Mouse (Mus musculus): ENCODE measurements at regions not wholly inside any gene's neighbourhood (a gene's known extent, or its start where the extent isn't known, plus 50 kb on each side); places are given as distances from the start of the nearest gene placed in this dataset.

DNA sequence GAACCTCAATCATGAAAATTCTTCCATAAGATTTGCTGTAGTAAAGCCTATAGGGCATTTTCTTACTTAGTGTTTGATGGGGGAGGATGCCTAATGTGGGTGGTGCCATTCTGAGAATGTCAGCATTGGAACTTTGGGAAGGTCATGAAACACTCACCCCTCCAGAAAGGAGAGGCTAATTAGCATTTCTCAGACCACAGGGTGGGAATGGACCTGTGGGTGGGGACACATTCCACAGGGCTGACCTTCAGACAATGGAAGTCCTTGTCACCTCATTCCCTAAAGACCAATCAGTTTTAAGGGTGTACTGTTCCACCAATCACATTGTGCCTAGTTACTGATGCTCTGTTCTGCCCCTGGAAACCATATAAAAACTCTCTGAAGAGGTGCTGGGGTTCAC, 541.5 kb upstream of the Nbea start:
- Histone ChIP-seq H3K36me3 (ENCODE audit: control insufficient read depth, insufficient read depth, low read length) (no peaks in the 10 kb centered on the region), H3K4me2 (ENCODE audit: low read depth, low read length) (no peak overlapping the region), H3K27ac (ENCODE audit: low read length) (no peak overlapping the region), H3K9me3 (replicated peaks; ENCODE audit: control insufficient read depth, low read length) (no peaks in the 10 kb centered on the region), H3K9ac (ENCODE audit: low read length) (no peak overlapping the region), H3K27me3 (ENCODE audit: control insufficient read depth, insufficient read depth, low read length) (no peaks in the 10 kb centered on the region), H3K4me3 (replicated peaks; ENCODE audit: low read length) (no peak overlapping the region), H3K4me1 (ENCODE audit: control insufficient read depth, insufficient read depth, low read length) (no peaks in the 10 kb centered on the region)
- ATAC-seq (ENCODE audit: insufficient read depth, low FRiP score) = no peak

DNA sequence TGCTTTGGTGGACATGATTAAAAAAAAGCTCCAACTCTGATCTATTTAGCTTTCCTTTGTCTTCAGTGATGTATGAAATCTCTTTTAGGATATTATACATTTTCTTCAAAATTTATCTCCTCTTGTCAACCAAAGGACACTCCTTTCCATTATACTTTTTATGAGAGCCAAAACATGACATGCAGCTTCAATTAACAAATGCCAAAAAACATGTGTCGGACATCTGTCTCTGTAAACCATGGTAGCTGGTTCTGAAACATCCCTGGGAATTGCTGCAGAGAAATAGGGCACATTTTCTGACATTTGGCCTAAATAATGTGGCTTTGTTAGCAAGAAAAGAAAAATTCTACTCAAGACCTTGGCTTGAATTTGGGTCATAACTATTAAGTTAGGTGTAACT, 524.8 kb upstream of the Nbea start:
- Histone ChIP-seq H3K9me3 (replicated peaks; ENCODE audit: control insufficient read depth, low read length) (no peaks in the 10 kb centered on the region), H3K9ac (ENCODE audit: low read length) (no peak overlapping the region), H3K36me3 (ENCODE audit: control insufficient read depth, insufficient read depth, low read length) (no peaks in the 10 kb centered on the region), H3K27me3 (ENCODE audit: control insufficient read depth, insufficient read depth, low read length) (no peaks in the 10 kb centered on the region), H3K4me1 (ENCODE audit: control insufficient read depth, insufficient read depth, low read length) (no peaks in the 10 kb centered on the region), H3K27ac (ENCODE audit: low read length) (no peak overlapping the region), H3K4me3 (replicated peaks; ENCODE audit: low read length) (no peak overlapping the region), H3K4me2 (ENCODE audit: low read depth, low read length) (no peak overlapping the region)
- ATAC-seq (ENCODE audit: insufficient read depth, low FRiP score) = no peak
- WGBS = 67% methylated on average over 1 of the region's 1 CpGs

DNA sequence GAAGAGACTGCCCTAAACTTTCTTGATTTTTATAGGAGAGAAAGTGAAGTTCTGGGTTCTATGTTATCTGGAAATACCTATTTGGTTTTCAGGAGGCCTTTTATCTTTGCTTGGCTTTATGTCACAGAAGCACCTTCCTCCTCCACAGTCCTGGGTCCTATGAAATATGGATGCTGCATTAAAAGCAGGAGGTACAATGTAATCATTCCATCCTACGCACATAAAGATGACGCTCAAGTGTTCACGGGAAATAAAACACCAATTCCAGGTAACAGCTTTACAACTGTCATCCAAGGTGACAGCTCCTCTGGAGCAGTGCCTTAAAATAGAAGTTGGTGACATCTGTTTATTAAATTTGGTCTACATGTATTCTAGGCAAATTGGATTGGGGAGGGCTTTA, 523.8 kb upstream of the Nbea start:
- Histone ChIP-seq H3K27me3 (ENCODE audit: control insufficient read depth, insufficient read depth, low read length) (no peaks in the 10 kb centered on the region), H3K4me1 (ENCODE audit: control insufficient read depth, insufficient read depth, low read length) (no peaks in the 10 kb centered on the region), H3K36me3 (ENCODE audit: control insufficient read depth, insufficient read depth, low read length) (no peaks in the 10 kb centered on the region), H3K9me3 (replicated peaks; ENCODE audit: control insufficient read depth, low read length) (no peaks in the 10 kb centered on the region), H3K9ac (ENCODE audit: low read length) (no peak overlapping the region), H3K4me3 (replicated peaks; ENCODE audit: low read length) (no peak overlapping the region), H3K4me2 (ENCODE audit: low read depth, low read length) (no peak overlapping the region), H3K27ac (ENCODE audit: low read length) (no peak overlapping the region)
- 80% methylated on average over 3 of the region's 3 CpGs for WGBS
- no peak for ATAC-seq (ENCODE audit: insufficient read depth, low FRiP score)

DNA sequence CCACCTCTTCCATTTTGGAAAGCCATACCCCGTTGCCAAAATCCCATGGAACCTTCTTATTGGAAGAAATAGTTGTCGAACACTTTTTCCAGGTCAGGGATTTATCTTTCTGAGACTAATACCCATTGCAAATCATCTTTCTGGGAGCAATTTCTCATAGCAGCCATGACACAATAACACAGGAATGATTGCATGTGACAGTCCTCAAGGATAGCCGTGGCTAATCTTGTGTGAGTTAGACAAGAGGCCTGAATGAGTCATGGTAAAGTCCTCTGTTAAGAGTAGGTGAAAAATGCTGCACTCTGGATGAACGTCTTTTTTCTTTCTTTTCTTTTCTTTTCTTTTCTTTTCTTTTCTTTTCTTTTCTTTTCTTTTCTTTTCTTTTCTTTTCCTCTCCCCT, 522.5 kb upstream of the Nbea start:
- H3K4me1 ChIP-seq (ENCODE audit: control insufficient read depth, insufficient read depth, low read length) = no peaks in the 10 kb centered on the region
- WGBS = 74% methylated on average over 4 of the region's 4 CpGs

DNA sequence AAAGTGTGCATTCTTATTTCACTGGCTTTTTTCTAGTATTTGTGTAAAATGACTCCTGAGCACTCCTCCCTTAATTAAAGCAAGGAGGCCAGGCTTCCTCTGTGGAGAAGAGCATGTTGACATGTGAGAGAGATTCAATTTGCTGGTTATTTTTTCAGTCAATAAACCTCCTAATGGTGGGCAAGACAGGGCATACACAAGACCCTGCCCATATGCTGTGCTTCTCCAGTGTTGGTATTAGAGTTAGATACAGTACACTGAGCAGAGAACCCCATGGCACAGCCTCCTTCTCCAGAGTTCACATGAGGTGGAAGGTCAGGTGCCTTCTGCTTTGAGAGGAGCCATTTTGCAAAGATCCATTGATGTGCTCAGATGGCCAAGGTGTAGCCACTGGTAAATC, 515.4 kb upstream of the Nbea start:
- Histone ChIP-seq H3K4me2 (ENCODE audit: low read depth, low read length) (no peak overlapping the region), H3K9ac (ENCODE audit: low read length) (no peak overlapping the region), H3K36me3 (ENCODE audit: control insufficient read depth, insufficient read depth, low read length) (no peaks in the 10 kb centered on the region), H3K9me3 (replicated peaks; ENCODE audit: control insufficient read depth, low read length) (no peaks in the 10 kb centered on the region), H3K27ac (ENCODE audit: low read length) (no peak overlapping the region), H3K27me3 (ENCODE audit: control insufficient read depth, insufficient read depth, low read length) (no peaks in the 10 kb centered on the region), H3K4me3 (replicated peaks; ENCODE audit: low read length) (no peak overlapping the region), H3K4me1 (ENCODE audit: control insufficient read depth, insufficient read depth, low read length) (no peaks in the 10 kb centered on the region)
- no peak for ATAC-seq (ENCODE audit: insufficient read depth, low FRiP score)

More for the DNA sequence above, 522.5 kb upstream of the Nbea start:
- Histone ChIP-seq H3K9ac (ENCODE audit: low read length) (no peak overlapping the region), H3K9me3 (replicated peaks; ENCODE audit: control insufficient read depth, low read length) (no peaks in the 10 kb centered on the region), H3K4me3 (replicated peaks; ENCODE audit: low read length) (no peak overlapping the region), H3K4me2 (ENCODE audit: low read depth, low read length) (no peak overlapping the region), H3K27ac (ENCODE audit: low read length) (no peak overlapping the region), H3K27me3 (ENCODE audit: control insufficient read depth, insufficient read depth, low read length) (no peaks in the 10 kb centered on the region), H3K36me3 (ENCODE audit: control insufficient read depth, insufficient read depth, low read length) (no peaks in the 10 kb centered on the region)
- ATAC-seq (ENCODE audit: insufficient read depth, low FRiP score) = no peak

DNA sequence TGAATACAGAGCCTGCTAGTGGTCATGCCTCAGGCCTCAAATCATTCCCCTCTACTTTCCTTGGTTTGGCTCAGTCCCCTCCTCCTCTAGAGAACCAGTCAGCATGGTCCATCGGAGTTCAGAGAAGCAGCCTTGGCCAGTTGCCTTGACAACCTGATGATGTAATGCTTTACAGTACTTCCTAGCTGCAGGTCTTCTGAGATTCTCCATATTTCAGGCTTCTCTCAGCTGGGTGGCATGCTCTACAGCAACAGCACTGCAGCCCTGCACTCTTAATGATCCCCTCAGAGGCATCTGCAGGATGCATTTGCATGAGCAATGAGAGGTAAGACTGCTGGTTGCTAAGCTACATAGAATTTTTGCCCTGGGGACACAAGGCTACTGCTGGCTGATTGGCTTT, 514.7 kb upstream of the Nbea start:
- no peak overlapping the region for H3K27ac ChIP-seq (ENCODE audit: low read length)
- H3K9ac ChIP-seq (ENCODE audit: low read length) = no peak overlapping the region

DNA sequence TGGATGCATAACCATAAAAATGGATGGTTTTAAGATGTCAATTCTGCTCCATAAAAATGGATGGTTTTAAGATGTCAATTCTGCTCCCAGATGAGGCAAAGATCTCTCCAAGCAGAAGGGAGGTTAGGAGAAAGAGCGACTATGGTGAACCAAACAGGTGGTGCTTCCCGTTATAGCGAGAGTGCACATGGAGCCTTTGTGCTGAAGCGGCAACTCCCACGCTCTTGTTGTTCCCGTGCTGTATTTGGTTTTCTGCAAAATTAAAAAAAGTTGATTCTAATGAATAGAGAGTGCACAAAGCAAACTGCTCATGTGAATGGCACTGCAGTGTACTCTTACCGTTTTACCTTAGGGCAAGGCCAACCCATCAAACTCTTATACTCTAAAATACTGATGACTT, 497.5 kb upstream of the Nbea start:
- ATAC-seq (ENCODE audit: insufficient read depth, low FRiP score) = no peak
- H3K27ac ChIP-seq (ENCODE audit: low read length) = no peak overlapping the region
- H3K27me3 ChIP-seq (ENCODE audit: control insufficient read depth, insufficient read depth, low read length) = no peaks in the 10 kb centered on the region
- H3K36me3 ChIP-seq (ENCODE audit: control insufficient read depth, insufficient read depth, low read length) = no peaks in the 10 kb centered on the region
- H3K4me2 ChIP-seq (ENCODE audit: low read depth, low read length) = no peak overlapping the region
- H3K9ac ChIP-seq (ENCODE audit: low read length) = no peak overlapping the region
- no peaks in the 10 kb centered on the region for H3K4me1 ChIP-seq (ENCODE audit: control insufficient read depth, insufficient read depth, low read length)
- 93% methylated on average over 7 of the region's 7 CpGs for WGBS
- H3K9me3 ChIP-seq (replicated peaks; ENCODE audit: control insufficient read depth, low read length) = no peaks in the 10 kb centered on the region
- H3K4me3 ChIP-seq (replicated peaks; ENCODE audit: low read length) = no peak overlapping the region

More for the DNA sequence above, 514.7 kb upstream of the Nbea start:
- 10% methylated on average over 1 of the region's 1 CpGs for WGBS
- Histone ChIP-seq H3K27me3 (ENCODE audit: control insufficient read depth, insufficient read depth, low read length) (no peaks in the 10 kb centered on the region), H3K4me2 (ENCODE audit: low read depth, low read length) (no peak overlapping the region), H3K4me1 (ENCODE audit: control insufficient read depth, insufficient read depth, low read length) (no peaks in the 10 kb centered on the region), H3K4me3 (replicated peaks; ENCODE audit: low read length) (no peak overlapping the region), H3K9me3 (replicated peaks; ENCODE audit: control insufficient read depth, low read length) (no peaks in the 10 kb centered on the region), H3K36me3 (ENCODE audit: control insufficient read depth, insufficient read depth, low read length) (no peaks in the 10 kb centered on the region)
- ATAC-seq (ENCODE audit: insufficient read depth, low FRiP score) = no peak; the same call in 1 of the 2 replicates

DNA sequence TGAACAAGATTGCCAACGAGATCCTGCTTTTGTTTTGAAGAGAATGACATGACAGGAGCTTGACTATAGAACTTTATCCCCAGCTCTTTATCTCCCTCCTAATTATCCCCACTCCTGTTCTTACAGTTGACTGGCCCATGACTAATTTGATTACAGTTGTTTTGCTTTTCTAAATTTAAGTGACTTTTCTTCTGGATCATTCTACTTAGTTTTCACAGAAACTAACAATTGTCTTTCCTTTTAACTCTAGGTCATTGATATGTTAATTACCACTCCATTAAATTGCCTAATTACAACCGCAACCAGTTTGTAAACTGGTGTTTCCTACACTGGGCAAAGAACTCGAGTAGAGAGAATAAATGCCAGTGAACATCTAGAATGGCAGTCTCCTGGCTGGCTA, 485.3 kb upstream of the Nbea start:
- ATAC-seq (ENCODE audit: insufficient read depth, low FRiP score) = no peak
- H3K27me3 ChIP-seq (ENCODE audit: control insufficient read depth, insufficient read depth, low read length) = no peaks in the 10 kb centered on the region
- no peak overlapping the region for H3K4me2 ChIP-seq (ENCODE audit: low read depth, low read length)
- H3K27ac ChIP-seq (ENCODE audit: low read length) = no peak overlapping the region
- H3K4me1 ChIP-seq (ENCODE audit: control insufficient read depth, insufficient read depth, low read length) = no peaks in the 10 kb centered on the region
- 66% methylated on average over 3 of the region's 3 CpGs for WGBS
- H3K9me3 ChIP-seq (replicated peaks; ENCODE audit: control insufficient read depth, low read length) = no peaks in the 10 kb centered on the region
- no peak overlapping the region for H3K4me3 ChIP-seq (replicated peaks; ENCODE audit: low read length)
- H3K9ac ChIP-seq (ENCODE audit: low read length) = no peak overlapping the region
- H3K36me3 ChIP-seq (ENCODE audit: control insufficient read depth, insufficient read depth, low read length) = no peaks in the 10 kb centered on the region

DNA sequence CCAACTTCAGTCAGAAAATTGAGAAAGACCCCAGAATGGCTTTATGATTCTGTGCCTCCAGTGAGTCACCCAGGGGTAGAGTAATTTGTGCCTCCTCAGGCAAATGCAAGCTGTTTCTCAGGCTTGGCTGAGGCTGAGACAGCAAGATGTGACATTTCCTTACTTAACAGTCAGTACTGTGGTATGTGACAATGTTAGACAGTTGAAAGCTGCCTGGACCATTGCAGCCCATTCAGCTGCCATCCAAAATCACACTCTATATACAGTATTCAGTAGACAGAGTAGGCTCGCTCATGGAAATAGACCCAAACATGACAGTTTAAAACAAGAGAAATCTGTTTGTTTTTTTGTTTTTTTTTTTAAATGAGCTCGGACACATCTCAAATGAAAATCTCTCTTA, 477.1 kb upstream of the Nbea start:
- H3K27me3 ChIP-seq (ENCODE audit: control insufficient read depth, insufficient read depth, low read length) = no peaks in the 10 kb centered on the region
- no peaks in the 10 kb centered on the region for H3K4me1 ChIP-seq (ENCODE audit: control insufficient read depth, insufficient read depth, low read length)
- H3K4me3 ChIP-seq (replicated peaks; ENCODE audit: low read length) = no peak overlapping the region
- 86% methylated on average over 2 of the region's 2 CpGs for WGBS
- no peak for ATAC-seq (ENCODE audit: insufficient read depth, low FRiP score)
- H3K27ac ChIP-seq (ENCODE audit: low read length) = no peak overlapping the region
- no peaks in the 10 kb centered on the region for H3K9me3 ChIP-seq (replicated peaks; ENCODE audit: control insufficient read depth, low read length)
- no peak overlapping the region for H3K9ac ChIP-seq (ENCODE audit: low read length)
- H3K36me3 ChIP-seq (ENCODE audit: control insufficient read depth, insufficient read depth, low read length) = no peaks in the 10 kb centered on the region
- no peak overlapping the region for H3K4me2 ChIP-seq (ENCODE audit: low read depth, low read length)

DNA sequence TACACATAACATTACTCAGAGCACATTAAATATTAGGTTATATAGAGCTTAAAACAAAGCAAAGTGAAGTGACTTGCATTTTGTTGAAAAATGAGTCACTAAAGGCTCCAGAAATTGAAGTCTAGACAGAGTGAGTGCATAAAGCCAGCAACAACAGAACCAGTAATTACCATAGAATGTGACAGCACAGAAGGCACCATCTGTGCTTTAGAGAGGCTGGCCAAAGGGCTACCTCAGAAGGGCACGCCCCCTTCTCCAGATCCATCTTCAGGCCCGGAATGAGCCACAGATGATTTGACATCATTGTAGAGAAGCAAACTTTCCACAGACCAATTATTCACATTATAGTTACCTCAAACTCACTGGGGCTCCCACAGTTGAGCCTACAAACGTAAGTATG, 463.8 kb upstream of the Nbea start:
- H3K4me2 ChIP-seq (ENCODE audit: low read depth, low read length) = no peak overlapping the region
- no peak overlapping the region for H3K4me3 ChIP-seq (replicated peaks; ENCODE audit: low read length)
- H3K9me3 ChIP-seq (replicated peaks; ENCODE audit: control insufficient read depth, low read length) = no peaks in the 10 kb centered on the region
- WGBS = 81% methylated on average over 3 of the region's 3 CpGs
- H3K27ac ChIP-seq (ENCODE audit: low read length) = no peak overlapping the region
- no peak overlapping the region for H3K9ac ChIP-seq (ENCODE audit: low read length)
- no peaks in the 10 kb centered on the region for H3K36me3 ChIP-seq (ENCODE audit: control insufficient read depth, insufficient read depth, low read length)
- ATAC-seq (ENCODE audit: insufficient read depth, low FRiP score) = no peak
- no peaks in the 10 kb centered on the region for H3K4me1 ChIP-seq (ENCODE audit: control insufficient read depth, insufficient read depth, low read length)
- H3K27me3 ChIP-seq (ENCODE audit: control insufficient read depth, insufficient read depth, low read length) = no peaks in the 10 kb centered on the region

All from stomach, embryonic 16.5 days (tissue).